Mouse (Mus musculus): ENCODE measurements around the gene Sema3b.

The Sema3b gene

GRCm38 (mm10) chr9:107612945-107613569 is 4.0 kb upstream of the Sema3b start:
- no peak for DNase-seq (ENCODE audit: low spot score)

GRCm38 (mm10) chr9:107612191-107612944 is 3.3 kb upstream of the Sema3b start:
- DNase-seq (ENCODE audit: low spot score): peak; percentile 99

GRCm38 (mm10) chr9:107611456-107612190 is 2.6 kb upstream of the Sema3b start:
- no peak for DNase-seq (ENCODE audit: low spot score)

GRCm38 (mm10) chr9:107609433-107609830 is 403 bp upstream of the Sema3b start:
- no peak for DNase-seq (ENCODE audit: low spot score)

GRCm38 (mm10) chr9:107607653-107608245 is 1.3 kb downstream of the Sema3b start:
- no peak for DNase-seq (ENCODE audit: low spot score)

- no peak for DNase-seq (ENCODE audit: low spot score)
These were observed 2.0 kb downstream of the Sema3b start for GRCm38 (mm10) chr9:107607036-107607435.

GRCm38 (mm10) chr9:107606591-107606990 is 2.4 kb downstream of the Sema3b start:
- no peak for DNase-seq (ENCODE audit: low spot score)

GRCm38 (mm10) chr9:107605041-107605661 is 3.9 kb downstream of the Sema3b start:
- DNase-seq (ENCODE audit: low spot score): no peak

GRCm38 (mm10) chr9:107603251-107603650 is 5.8 kb downstream of the Sema3b start:
- DNase-seq (ENCODE audit: low spot score): no peak

GRCm38 (mm10) chr9:107602068-107602648 is 6.9 kb downstream of the Sema3b start:
- peak; percentile 97 for DNase-seq (ENCODE audit: low spot score)

GRCm38 (mm10) chr9:107601275-107601674 is 7.8 kb downstream of the Sema3b start:
- no peak for DNase-seq (ENCODE audit: low spot score)

- peak; percentile 66 for DNase-seq (ENCODE audit: low spot score)
These were observed 8.3 kb downstream of the Sema3b start for GRCm38 (mm10) chr9:107600745-107601144.

- DNase-seq (ENCODE audit: low spot score): no peak
These were observed 9.2 kb downstream of the Sema3b start for GRCm38 (mm10) chr9:107599842-107600241.

- DNase-seq (ENCODE audit: low spot score): no peak
These were observed 9.6 kb downstream of the Sema3b start for GRCm38 (mm10) chr9:107599433-107599832.

- DNase-seq (ENCODE audit: low spot score): no peak
These were observed 10.6 kb downstream of the Sema3b start for GRCm38 (mm10) chr9:107598385-107598784.

GRCm38 (mm10) chr9:107596619-107597569 is 12.1 kb downstream of the Sema3b start:
- no peak for DNase-seq (ENCODE audit: low spot score)

GRCm38 (mm10) chr9:107594281-107595062 is 14.6 kb downstream of the Sema3b start:
- no peak for DNase-seq (ENCODE audit: low spot score)

- DNase-seq (ENCODE audit: low spot score): no peak
These were observed 15.7 kb downstream of the Sema3b start for GRCm38 (mm10) chr9:107593101-107593976.

- DNase-seq (ENCODE audit: low spot score): no peak
These were observed 18.3 kb downstream of the Sema3b start for GRCm38 (mm10) chr9:107590773-107591060.

All from testis, postnatal 10 days (tissue).